ENCODE assay signal across 24 mouse cellular contexts in genomic region chr5:132513206-132513605, GRCm38 (mm10). TPM values are rescaled to one million over a fixed set of nuclear protein-coding genes. Genes with fewer than 3 reads are reported as not detected.
"Had no signal": no experiment of that assay in that cellular context is flagged by ENCODE, and none has a peak within 500 bp of the region (broad histone marks: within the 10 kb centered on the region; RNA-seq: fewer than 3 reads in every experiment).

No protein-coding gene starts in this region.

- ATAC-seq: hindbrain, embryonic 16.5 days; inflammation-experienced regulatory T-cells, adult 6 months; intestine, embryonic 15.5 days; intestine, postnatal 0 days had no signal

- H3K9me3 ChIP-seq: heart, embryonic 12.5 days; hindbrain, embryonic 10.5 days; hindbrain, embryonic 12.5 days; intestine, embryonic 15.5 days; limb, embryonic 10.5 days; limb, embryonic 12.5 days; liver, embryonic 13.5 days had no signal

- DNase-seq: gastrocnemius, postnatal 25 days; heart, adult 2 months; heart, postnatal 10 days; heart, postnatal 4 days; kidney, adult 18-20 months; kidney, adult 8-10 months; kidney, postnatal 10 days; kidney, postnatal 25 days; kidney, postnatal 4 days; liver; liver, embryonic 13.5 days had no signal

- H3K4me2 ChIP-seq: heart, embryonic 12.5 days; hindbrain, embryonic 12.5 days; hindbrain, embryonic 14.5 days; intestine, embryonic 15.5 days; limb, embryonic 12.5 days; liver, embryonic 11.5 days; liver, embryonic 13.5 days had no signal

- H3K27me3 ChIP-seq: heart, embryonic 12.5 days; hindbrain, embryonic 12.5 days; intestine, embryonic 15.5 days; limb, embryonic 12.5 days; liver, embryonic 13.5 days had no signal

- H3K36me3 ChIP-seq: heart, embryonic 12.5 days; hindbrain, embryonic 10.5 days; hindbrain, embryonic 12.5 days; intestine, embryonic 15.5 days; limb, embryonic 10.5 days; limb, embryonic 12.5 days; liver, embryonic 13.5 days had no signal

- H3K9ac ChIP-seq: heart, embryonic 12.5 days; hindbrain, embryonic 12.5 days; hindbrain, embryonic 14.5 days; intestine, embryonic 15.5 days; limb, embryonic 12.5 days; liver, embryonic 13.5 days had no signal

- H3K27ac ChIP-seq: heart, adult 2 months; hindbrain, embryonic 10.5 days; hindbrain, embryonic 12.5 days; hindbrain, embryonic 14.5 days; intestine, embryonic 15.5 days; layer of hippocampus, adult 2 months; left cerebral cortex, adult 2 months; limb, embryonic 10.5 days; limb, embryonic 12.5 days; liver, embryonic 13.5 days had no signal

- H3K4me3 ChIP-seq: heart, adult 2 months; heart, embryonic 12.5 days; hindbrain, embryonic 10.5 days; hindbrain, embryonic 12.5 days; intestine, embryonic 15.5 days; layer of hippocampus, adult 2 months; left cerebral cortex, adult 2 months; limb, embryonic 10.5 days; limb, embryonic 12.5 days; liver, embryonic 13.5 days had no signal

RNA-seq across cellular contexts. Expression of gene Auts2, which starts 29.9 kb away (rescaled TPM):
- polyA plus RNA-seq: inflammation-experienced regulatory T-cells, adult 6 months had no signal
